Mouse (Mus musculus): Measurements from ENCODE around the gene Ctse. TPM values are rescaled to one million over a fixed set of nuclear protein-coding genes. Genes with fewer than 3 reads are reported as not detected.
"Not testable (repeated sequence)": the region's sequence is repeated elsewhere in the genome, so short reads cannot be mapped to it uniquely, and the experiment has no call there.

Gene Ctse
- polyA plus RNA-seq, 1 experiment: not detected

- Histone ChIP-seq H3K4me1 (ENCODE audit: control insufficient read depth, insufficient read depth, low read length) (no peaks in the 10 kb centered on the region), H3K9ac (ENCODE audit: low read depth, poor library complexity, severe bottlenecking) (no peak overlapping the region), H3K36me3 (ENCODE audit: control insufficient read depth, insufficient read depth, low read length, poor library complexity, severe bottlenecking) (no peaks in the 10 kb centered on the region), H3K27me3 (ENCODE audit: control insufficient read depth, insufficient read depth, low read length, poor library complexity, severe bottlenecking) (no peaks in the 10 kb centered on the region; the same call in 1 of the 2 replicates), H3K27ac (ENCODE audit: insufficient read depth, low read length) (no peak overlapping the region), H3K9me3 (replicated peaks; ENCODE audit: control insufficient read depth, insufficient read depth, low read length, poor library complexity, severe bottlenecking) (no peaks in the 10 kb centered on the region), H3K4me3 (ENCODE audit: low read depth, low read length) (no peak overlapping the region)
- TF ChIP-seq POLR2A (IDR thresholded peaks at IDR 0.05; ENCODE audit: insufficient read depth, low read length) (no peak), EP300 (IDR thresholded peaks at IDR 0.05; ENCODE audit: insufficient read depth, low read depth, low read length) (no peak), CTCF (IDR thresholded peaks at IDR 0.05; ENCODE audit: low read depth, low read length) (no peak)
Measured at GRCm38 (mm10) chr1:131623644-131624043, 14.5 kb upstream of the Ctse start.

- Histone ChIP-seq H3K9me3 (replicated peaks; ENCODE audit: control insufficient read depth, insufficient read depth, low read length, poor library complexity, severe bottlenecking) (no peaks in the 10 kb centered on the region), H3K36me3 (ENCODE audit: control insufficient read depth, insufficient read depth, low read length, poor library complexity, severe bottlenecking) (no peaks in the 10 kb centered on the region), H3K4me1 (ENCODE audit: control insufficient read depth, insufficient read depth, low read length) (no peaks in the 10 kb centered on the region), H3K9ac (ENCODE audit: low read depth, poor library complexity, severe bottlenecking) (no peak overlapping the region), H3K4me3 (ENCODE audit: low read depth, low read length) (no peak overlapping the region), H3K27ac (ENCODE audit: insufficient read depth, low read length) (no peak overlapping the region), H3K27me3 (ENCODE audit: control insufficient read depth, insufficient read depth, low read length, poor library complexity, severe bottlenecking) (no peaks in the 10 kb centered on the region; the same call in 1 of the 2 replicates)
- TF ChIP-seq CTCF (IDR thresholded peaks at IDR 0.05; ENCODE audit: low read depth, low read length): no peak
- no peak for TF ChIP-seq EP300 (IDR thresholded peaks at IDR 0.05; ENCODE audit: insufficient read depth, low read depth, low read length)
- TF ChIP-seq POLR2A (IDR thresholded peaks at IDR 0.05; ENCODE audit: insufficient read depth, low read length): no peak
Measured at GRCm38 (mm10) chr1:131624175-131624835, 13.8 kb upstream of the Ctse start.

- Histone ChIP-seq H3K4me3 (ENCODE audit: low read depth, low read length) (no peak overlapping the region), H3K27me3 (ENCODE audit: control insufficient read depth, insufficient read depth, low read length, poor library complexity, severe bottlenecking) (no peaks in the 10 kb centered on the region; the same call in 1 of the 2 replicates), H3K9me3 (replicated peaks; ENCODE audit: control insufficient read depth, insufficient read depth, low read length, poor library complexity, severe bottlenecking) (no peaks in the 10 kb centered on the region), H3K9ac (ENCODE audit: low read depth, poor library complexity, severe bottlenecking) (no peak overlapping the region), H3K4me1 (ENCODE audit: control insufficient read depth, insufficient read depth, low read length) (no peaks in the 10 kb centered on the region), H3K27ac (ENCODE audit: insufficient read depth, low read length) (no peak overlapping the region), H3K36me3 (ENCODE audit: control insufficient read depth, insufficient read depth, low read length, poor library complexity, severe bottlenecking) (no peaks in the 10 kb centered on the region)
- TF ChIP-seq CTCF (IDR thresholded peaks at IDR 0.05; ENCODE audit: low read depth, low read length) (no peak), EP300 (IDR thresholded peaks at IDR 0.05; ENCODE audit: insufficient read depth, low read depth, low read length) (no peak), POLR2A (IDR thresholded peaks at IDR 0.05; ENCODE audit: insufficient read depth, low read length) (no peak)
Measured at GRCm38 (mm10) chr1:131626200-131626599, 11.9 kb upstream of the Ctse start.

GRCm38 (mm10) chr1:131632216-131632615 lies 5.9 kb upstream of the Ctse start:
- H3K27me3 ChIP-seq (ENCODE audit: control insufficient read depth, insufficient read depth, low read length, poor library complexity, severe bottlenecking); H3K9me3 ChIP-seq (replicated peaks; ENCODE audit: control insufficient read depth, insufficient read depth, low read length, poor library complexity, severe bottlenecking); H3K4me3 ChIP-seq (ENCODE audit: low read depth, low read length); H3K27ac ChIP-seq (ENCODE audit: insufficient read depth, low read length); H3K4me1 ChIP-seq (ENCODE audit: control insufficient read depth, insufficient read depth, low read length); H3K36me3 ChIP-seq (ENCODE audit: control insufficient read depth, insufficient read depth, low read length, poor library complexity, severe bottlenecking); H3K9ac ChIP-seq (ENCODE audit: low read depth, poor library complexity, severe bottlenecking): not testable (repeated sequence)

GRCm38 (mm10) chr1:131634495-131634894 lies 3.6 kb upstream of the Ctse start:
- TF ChIP-seq CTCF (IDR thresholded peaks at IDR 0.05; ENCODE audit: low read depth, low read length) (no peak), POLR2A (IDR thresholded peaks at IDR 0.05; ENCODE audit: insufficient read depth, low read length) (no peak), EP300 (IDR thresholded peaks at IDR 0.05; ENCODE audit: insufficient read depth, low read depth, low read length) (no peak)
- no peaks in the 10 kb centered on the region for H3K36me3 ChIP-seq (ENCODE audit: control insufficient read depth, insufficient read depth, low read length, poor library complexity, severe bottlenecking)
- H3K4me1 ChIP-seq (ENCODE audit: control insufficient read depth, insufficient read depth, low read length): no peaks in the 10 kb centered on the region
- no peak overlapping the region for H3K4me3 ChIP-seq (ENCODE audit: low read depth, low read length)
- no peaks in the 10 kb centered on the region for H3K9me3 ChIP-seq (replicated peaks; ENCODE audit: control insufficient read depth, insufficient read depth, low read length, poor library complexity, severe bottlenecking)
- H3K9ac ChIP-seq (ENCODE audit: low read depth, poor library complexity, severe bottlenecking): no peak overlapping the region
- no peak overlapping the region for H3K27ac ChIP-seq (ENCODE audit: insufficient read depth, low read length)
- no peaks in the 10 kb centered on the region for H3K27me3 ChIP-seq (ENCODE audit: control insufficient read depth, insufficient read depth, low read length, poor library complexity, severe bottlenecking)

GRCm38 (mm10) chr1:131638541-131639421 lies 675 bp downstream of the Ctse start:
- H3K36me3 ChIP-seq (ENCODE audit: control insufficient read depth, insufficient read depth, low read length, poor library complexity, severe bottlenecking): no peaks in the 10 kb centered on the region
- H3K9me3 ChIP-seq (replicated peaks; ENCODE audit: control insufficient read depth, insufficient read depth, low read length, poor library complexity, severe bottlenecking): 0 out of 2 replicates have a peak, but pooled peaks cover 2% of the 10 kb centered on the region
- no peak overlapping the region for H3K27ac ChIP-seq (ENCODE audit: insufficient read depth, low read length)
- no peak overlapping the region for H3K9ac ChIP-seq (ENCODE audit: low read depth, poor library complexity, severe bottlenecking)
- no peak for TF ChIP-seq EP300 (IDR thresholded peaks at IDR 0.05; ENCODE audit: insufficient read depth, low read depth, low read length)
- no peak for TF ChIP-seq POLR2A (IDR thresholded peaks at IDR 0.05; ENCODE audit: insufficient read depth, low read length)
- no peak for TF ChIP-seq CTCF (IDR thresholded peaks at IDR 0.05; ENCODE audit: low read depth, low read length)
- no peaks in the 10 kb centered on the region for H3K4me1 ChIP-seq (ENCODE audit: control insufficient read depth, insufficient read depth, low read length)
- no peak overlapping the region for H3K4me3 ChIP-seq (ENCODE audit: low read depth, low read length)
- H3K27me3 ChIP-seq (ENCODE audit: control insufficient read depth, insufficient read depth, low read length, poor library complexity, severe bottlenecking): no peaks in the 10 kb centered on the region

All from ES-Bruce4 (cell line).